Mouse (Mus musculus) embryonic fibroblast, embryonic 13.5 days (primary cell): Measurements from ENCODE around the gene Mettl26. TPM values are rescaled to one million over a fixed set of nuclear protein-coding genes. Genes with fewer than 3 reads are reported as not detected.

Experiments used
- H3K27ac ChIP-seq: 2 replicates; pipeline ENCODE4 v1.5.1; 2012; ENCODE audit warnings: low read length, control low read depth, inconsistent platforms; ENCODE audit not compliant: insufficient read depth
- H3K4me1 ChIP-seq: 2 replicates; pipeline ENCODE4 v1.6.1; 2011; ENCODE audit warnings: low read length; ENCODE audit not compliant: control insufficient read depth, insufficient read depth
- H3K4me3 ChIP-seq: 2 replicates; pipeline ENCODE4 v1.5.1; 2011; ENCODE audit warnings: mild to moderate bottlenecking, control low read depth, low read length; ENCODE audit not compliant: insufficient read depth
- CTCF ChIP-seq: IDR thresholded peaks from 2 replicates; pipeline ENCODE4 v1.5.1; 2011; ENCODE audit warnings: mild to moderate bottlenecking, control low read depth, low read length, moderate library complexity, borderline replicate concordance; ENCODE audit not compliant: insufficient read depth
- POLR2A ChIP-seq: IDR thresholded peaks from 2 replicates; pipeline ENCODE4 v1.6.1; 2011; ENCODE audit warnings: low read depth, mild to moderate bottlenecking, control low read depth, low read length, moderate library complexity
- polyA plus RNA-seq: library from polyadenylated mRNA; stranded (reverse); fragments of >200 nt; gene quantifications from 2 replicates; pipeline ENCODE4 v1.2.4, GENCODE M21; 2011; ENCODE audit warnings: low read depth; ENCODE audit not compliant: missing spikeins, insufficient read length

The Mettl26 gene
- polyA plus RNA-seq, result 14.4 and 19.7 TPM in 2 replicates

DNA sequence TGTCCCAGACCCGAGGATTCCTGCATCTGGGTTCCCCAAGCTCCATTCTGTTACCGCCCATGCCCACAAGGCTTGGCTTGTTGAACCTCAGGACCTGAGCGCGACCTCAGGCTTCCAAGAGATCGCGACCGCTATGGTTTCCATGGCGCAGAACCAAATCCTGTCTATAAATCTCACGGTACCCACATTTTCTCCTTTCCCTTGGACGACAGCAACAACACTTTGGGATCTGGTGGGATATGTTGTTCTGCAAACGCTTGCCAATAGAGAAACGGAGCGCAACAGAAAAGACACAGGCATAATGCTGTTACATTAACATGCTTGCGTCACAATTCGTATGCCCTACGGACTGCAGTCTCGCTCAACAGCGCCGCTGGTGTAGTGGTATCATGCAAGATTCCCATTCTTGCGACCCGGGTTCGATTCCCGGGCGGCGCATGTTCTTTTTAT is at the start of gene Mettl26:
Gene Mettl26 (plus strand): TSS at position 354 of the 450 bp plus-strand sequence.
- TF ChIP-seq CTCF (no peak), POLR2A (peak; percentile 50; the same call in 1 of the 2 replicates)
- peak within 1 kb of the TSS; percentile 66 for H3K4me3 ChIP-seq
- H3K27ac ChIP-seq, result peak within 1 kb of the TSS; percentile 76
- 0 out of 2 replicates have a peak, but pooled peaks cover 3% of the 10 kb centered on the region for H3K4me1 ChIP-seq

DNA sequence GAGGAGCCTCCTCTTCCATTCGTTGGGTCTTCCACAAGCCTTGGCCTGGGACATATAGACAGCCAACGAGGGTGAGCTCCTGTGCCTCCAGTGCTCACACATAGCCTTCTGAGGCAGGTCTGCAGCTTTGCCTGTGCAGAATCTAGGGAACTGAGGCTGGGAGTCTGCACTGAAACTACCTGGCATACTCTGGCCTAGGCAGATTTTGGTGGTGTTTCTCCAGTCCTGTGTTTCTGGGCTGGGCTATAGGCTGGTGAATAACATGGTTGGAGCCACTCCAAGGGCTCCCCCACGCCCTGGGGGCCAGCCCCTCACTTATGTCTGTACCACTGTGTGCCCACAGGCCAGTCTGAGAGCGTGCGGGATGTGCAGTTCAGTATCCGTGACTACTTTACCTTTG is 49.6 kb upstream of the Mettl26 start:
- H3K4me1 ChIP-seq, result peaks cover 5% of the 10 kb centered on the region; the same call in 1 of the 2 replicates
- no peak for TF ChIP-seq POLR2A
- no peak for TF ChIP-seq CTCF
- no peak overlapping the region for H3K27ac ChIP-seq
- H3K4me3 ChIP-seq, result no peak overlapping the region

DNA sequence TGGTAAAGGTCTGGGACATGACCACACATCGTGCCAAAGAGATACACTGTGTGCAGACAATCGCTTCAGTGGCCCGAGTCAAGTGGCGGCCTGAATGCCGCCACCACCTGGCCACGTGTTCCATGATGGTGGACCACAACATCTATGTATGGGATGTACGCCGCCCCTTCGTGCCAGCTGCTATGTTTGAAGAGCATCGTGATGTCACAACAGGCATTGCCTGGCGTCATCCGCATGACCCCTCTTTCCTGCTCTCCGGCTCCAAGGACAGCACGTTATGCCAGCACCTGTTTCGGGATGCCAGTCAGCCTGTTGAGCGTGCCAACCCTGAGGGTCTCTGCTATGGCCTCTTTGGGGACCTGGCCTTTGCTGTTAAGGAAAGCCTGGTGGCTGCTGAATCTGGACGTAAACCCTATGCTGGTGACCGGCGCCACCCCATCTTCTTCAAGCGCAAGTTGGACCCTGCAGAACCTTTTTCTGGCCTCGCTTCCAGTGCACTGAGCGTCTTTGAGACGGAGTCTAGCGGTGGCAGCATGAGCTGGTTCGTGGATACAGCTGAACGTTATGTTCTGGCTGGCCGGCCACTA is 48.8 kb upstream of the Mettl26 start:
- no peak overlapping the region for H3K4me3 ChIP-seq
- TF ChIP-seq CTCF (no peak), POLR2A (no peak)
- H3K4me1 ChIP-seq, result peaks cover 5% of the 10 kb centered on the region; the same call in 1 of the 2 replicates
- no peak overlapping the region for H3K27ac ChIP-seq

DNA sequence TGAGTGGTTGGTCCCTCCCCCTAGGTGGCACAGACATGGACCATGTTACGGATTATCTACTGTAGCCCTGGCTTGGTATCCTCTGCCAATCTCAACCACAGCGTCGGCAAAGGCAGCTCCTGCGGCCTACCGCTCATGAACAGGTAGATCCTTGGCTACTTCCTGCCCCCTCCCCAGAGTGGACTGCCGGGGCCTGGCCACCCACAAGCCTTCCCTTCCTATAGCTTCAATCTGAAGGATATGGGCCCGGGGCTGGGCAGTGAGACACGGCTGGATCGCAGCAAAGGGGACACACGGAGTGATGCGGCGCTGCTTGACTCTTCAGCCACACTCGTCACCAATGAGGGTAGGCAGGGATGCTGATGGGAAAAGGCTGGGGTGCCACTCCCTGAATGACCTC is 47.9 kb upstream of the Mettl26 start:
- Histone ChIP-seq H3K4me3 (no peak overlapping the region), H3K4me1 (peaks cover 7% of the 10 kb centered on the region; the same call in 1 of the 2 replicates), H3K27ac (no peak overlapping the region)
- TF ChIP-seq POLR2A, result no peak
- TF ChIP-seq CTCF, result no peak

DNA sequence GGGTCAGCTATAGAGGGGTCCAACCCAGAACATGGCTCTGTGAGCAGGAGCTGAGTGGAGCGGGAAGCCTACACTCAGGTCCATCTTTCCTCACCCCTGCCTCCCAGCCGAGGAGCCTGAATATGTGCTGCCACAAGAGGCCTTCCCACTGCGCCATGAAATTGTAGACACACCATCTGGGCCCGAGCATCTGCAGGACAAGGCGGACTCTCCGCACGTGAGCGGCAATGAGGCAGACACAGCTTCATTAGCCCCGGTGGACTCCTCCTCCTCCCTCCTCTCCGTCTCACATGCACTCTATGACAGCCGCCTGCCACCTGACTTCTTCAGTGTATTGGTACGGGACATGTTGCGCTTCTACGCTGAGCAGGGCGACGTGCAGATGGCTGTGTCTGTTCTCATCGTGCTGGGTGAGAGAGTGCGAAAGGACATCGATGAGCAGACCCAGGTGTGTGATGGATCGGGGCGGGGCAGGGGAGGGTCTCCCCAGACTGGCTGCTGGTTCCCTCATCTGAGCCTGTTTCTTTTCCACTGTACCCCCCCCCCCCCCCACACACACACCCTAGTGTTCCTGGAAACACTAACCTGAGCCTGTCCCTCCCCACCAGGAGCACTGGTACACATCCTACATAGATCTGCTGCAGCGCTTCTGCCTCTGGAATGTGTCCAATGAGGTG is 47.2 kb upstream of the Mettl26 start:
- no peak overlapping the region for H3K27ac ChIP-seq
- TF ChIP-seq CTCF, result no peak
- TF ChIP-seq POLR2A, result no peak
- no peak overlapping the region for H3K4me3 ChIP-seq
- peaks cover 7% of the 10 kb centered on the region; the same call in 1 of the 2 replicates for H3K4me1 ChIP-seq

DNA sequence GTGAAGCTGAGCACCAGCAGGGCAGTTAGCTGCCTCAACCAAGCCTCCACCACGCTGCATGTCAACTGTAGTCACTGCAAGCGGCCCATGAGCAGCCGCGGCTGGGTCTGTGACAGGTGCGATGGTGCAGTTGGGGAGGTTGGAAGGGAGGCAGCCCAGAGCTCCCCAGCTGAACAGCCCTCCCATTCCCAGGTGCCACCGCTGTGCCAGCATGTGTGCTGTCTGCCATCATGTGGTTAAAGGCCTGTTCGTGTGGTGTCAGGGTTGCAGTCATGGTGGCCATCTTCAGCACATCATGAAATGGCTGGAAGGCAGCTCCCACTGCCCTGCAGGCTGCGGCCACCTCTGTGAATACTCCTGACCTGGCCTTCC is 46.7 kb upstream of the Mettl26 start:
- TF ChIP-seq POLR2A (no peak), CTCF (no peak)
- Histone ChIP-seq H3K4me1 (peaks cover 7% of the 10 kb centered on the region; the same call in 1 of the 2 replicates), H3K4me3 (no peak overlapping the region), H3K27ac (no peak overlapping the region)

DNA sequence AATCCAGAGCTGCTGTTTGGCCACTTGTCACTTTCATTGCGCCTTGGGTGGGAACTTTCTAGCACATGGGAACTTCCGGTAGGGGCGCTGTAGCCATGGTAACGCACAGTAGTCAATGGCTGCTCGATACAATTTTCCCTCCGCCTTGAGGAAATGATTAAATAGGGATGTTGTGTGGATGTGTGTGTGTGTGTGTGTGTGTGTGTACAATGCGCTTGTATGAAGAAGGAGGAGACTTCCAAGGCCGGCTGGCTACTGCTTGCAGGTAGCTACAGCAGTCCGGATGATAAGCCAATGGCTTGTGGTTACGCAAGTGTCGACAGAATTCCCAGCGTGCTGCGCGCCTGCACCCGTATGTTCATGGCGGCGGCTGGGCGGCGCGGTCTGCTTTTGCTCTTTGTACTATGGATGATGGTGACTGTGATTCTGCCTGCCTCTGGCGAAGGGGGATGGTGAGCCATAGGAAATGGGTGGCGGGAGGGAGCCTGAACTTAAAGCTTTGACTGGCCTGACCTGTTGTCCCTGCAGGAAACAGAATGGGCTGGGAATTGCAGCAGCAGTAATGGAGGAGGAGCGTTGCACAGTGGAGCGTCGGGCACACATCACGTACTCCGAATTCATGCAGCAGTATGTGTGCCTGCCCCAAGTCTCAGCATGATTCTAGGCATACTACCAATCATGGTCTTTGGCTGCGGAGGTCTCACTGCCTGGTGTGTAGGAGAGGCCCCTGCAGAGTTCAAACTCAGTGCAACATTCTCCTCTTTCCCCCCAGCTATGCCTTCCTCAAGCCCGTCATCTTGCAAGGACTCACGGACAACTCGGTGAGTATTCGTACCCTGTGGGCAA is 45.9 kb upstream of the Mettl26 start, which contains the start of gene Jmjd8:
Gene Jmjd8 (plus strand): TSS at position 156 of the 846 bp plus-strand sequence.
- peak within 1 kb of the TSS; percentile 44 for H3K4me3 ChIP-seq
- peak within 1 kb of the TSS; percentile 59 for H3K27ac ChIP-seq
- peaks cover 7% of the 10 kb centered on the region; the same call in 1 of the 2 replicates for H3K4me1 ChIP-seq
- TF ChIP-seq POLR2A (peak; percentile 86), CTCF (peak; percentile 10; the same call in 1 of the 2 replicates)

DNA sequence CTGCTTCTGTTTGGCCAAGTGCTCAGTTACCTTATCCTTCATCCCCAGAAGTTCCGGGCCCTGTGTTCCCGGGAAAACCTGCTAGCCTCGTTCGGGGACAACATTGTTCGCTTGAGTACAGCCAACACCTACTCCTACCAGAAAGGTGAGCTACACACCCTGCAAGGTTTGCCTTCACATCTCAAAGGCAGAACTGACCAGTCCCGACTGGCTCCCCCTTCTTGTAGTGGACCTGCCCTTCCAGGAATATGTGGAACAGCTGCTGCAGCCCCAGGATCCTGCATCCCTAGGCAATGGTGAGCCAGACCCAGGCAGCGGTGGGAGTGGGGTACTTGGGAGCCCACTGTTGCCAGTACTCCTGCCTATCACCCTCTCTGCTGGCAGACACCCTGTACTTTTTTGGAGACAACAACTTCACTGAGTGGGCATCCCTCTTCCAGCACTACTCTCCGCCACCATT is 45.3 kb upstream of the Mettl26 start:
- no peak for TF ChIP-seq CTCF
- peak; percentile 49; the same call in 1 of the 2 replicates for TF ChIP-seq POLR2A
- Histone ChIP-seq H3K4me1 (peaks cover 3% of the 10 kb centered on the region; the same call in 1 of the 2 replicates), H3K4me3 (peak overlapping the region; percentile 44), H3K27ac (0 out of 2 replicates have a peak overlapping the region, but pooled peaks have one; percentile 59)

DNA sequence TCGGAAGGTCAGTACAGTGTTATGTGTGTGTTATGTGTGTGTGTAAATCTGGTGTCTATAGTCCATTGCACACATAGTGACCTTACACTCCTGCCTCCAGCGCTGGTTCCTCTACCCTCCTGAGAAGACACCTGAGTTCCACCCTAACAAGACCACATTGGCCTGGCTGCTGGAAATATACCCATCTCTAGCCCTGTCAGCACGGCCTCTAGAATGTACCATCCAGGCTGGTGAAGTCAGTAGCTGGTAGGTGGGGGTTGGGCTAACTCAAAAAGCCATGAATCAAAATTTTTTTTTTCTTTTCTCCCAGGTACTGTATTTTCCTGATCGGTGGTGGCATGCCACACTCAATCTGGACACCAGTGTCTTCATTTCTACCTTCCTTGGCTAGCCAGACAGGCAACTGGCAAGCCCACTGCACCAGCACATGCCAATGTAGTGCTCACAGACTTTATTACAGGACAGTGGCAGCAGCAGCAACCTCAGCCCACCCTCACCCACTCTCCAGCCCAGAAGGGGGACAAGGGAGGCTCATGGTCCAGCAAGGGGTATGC is 44.6 kb upstream of the Mettl26 start:
- Histone ChIP-seq H3K27ac (no peak overlapping the region), H3K4me1 (peaks cover 7% of the 10 kb centered on the region; the same call in 1 of the 2 replicates), H3K4me3 (no peak overlapping the region)
- no peak; the same call in 1 of the 2 replicates for TF ChIP-seq POLR2A
- no peak for TF ChIP-seq CTCF
